Mouse (Mus musculus) CD4-positive, CD25-positive, alpha-beta regulatory T cell, adult 4 months (primary cell): ENCODE data around the gene Etaa1. TPM values are rescaled to one million over a fixed set of nuclear protein-coding genes. Genes with fewer than 3 reads are reported as not detected.
"Not testable (repeated sequence)": the region's sequence is repeated elsewhere in the genome, so short reads cannot be mapped to it uniquely, and the experiment has no call there.

Experiments used
- ATAC-seq: one replicate; pipeline ENCODE4 v1.8.0; 2017
- polyA plus RNA-seq, 2 experiments: library from polyadenylated mRNA; unstranded; fragments of 100-300 nt; shearing (Covaris generic); gene quantifications; one replicate each; pipeline ENCODE4 v1.2.1; 2017

Etaa1 gene
- 1 to 10 TPM; 4.3 to 5.2 TPM for polyA plus RNA-seq

DNA sequence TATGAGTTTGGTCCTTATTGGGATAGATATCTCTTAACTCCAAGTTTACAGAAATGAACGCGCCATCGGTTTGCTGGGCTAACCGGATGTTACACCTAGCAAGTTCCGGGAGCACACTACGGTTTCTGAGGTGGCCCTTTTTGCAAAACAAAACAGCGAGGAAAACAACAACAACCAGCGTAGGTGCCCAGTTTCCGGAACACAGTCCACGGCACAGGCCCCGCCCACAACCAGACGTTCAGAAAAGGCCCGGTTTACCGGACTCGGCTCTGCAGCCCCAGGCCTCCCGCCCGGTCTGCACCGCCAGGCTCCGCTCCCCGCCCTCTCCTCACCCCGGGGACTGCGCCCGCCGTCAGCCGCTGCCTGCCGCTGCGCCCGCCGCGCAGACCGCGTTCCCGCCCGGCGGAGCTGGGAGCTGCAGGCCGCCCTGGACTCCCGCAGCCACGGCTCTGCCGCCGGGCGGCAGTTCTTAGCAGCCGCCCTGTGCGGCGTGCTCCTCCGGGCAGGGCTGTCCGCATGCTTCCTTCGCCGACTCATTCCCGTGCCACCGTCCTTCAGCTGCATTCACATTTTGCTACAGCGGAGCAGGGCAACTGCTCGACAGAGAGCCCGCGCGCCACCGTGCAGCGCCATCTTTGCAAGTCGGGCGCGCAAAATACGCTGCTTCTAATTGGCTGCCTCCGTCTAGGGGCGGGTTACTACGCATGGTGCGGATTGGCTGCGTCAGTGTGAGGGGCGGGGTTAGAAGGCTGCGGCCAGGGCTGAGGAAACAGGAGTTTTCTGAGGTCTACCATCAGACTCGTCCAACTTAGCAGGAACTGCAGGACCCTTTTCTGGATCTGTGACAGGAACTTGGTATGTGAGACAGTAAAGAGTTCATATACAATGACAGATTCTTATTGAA, at the start of gene Etaa1:
Etaa1 (minus strand) TSS at position 645 of the 904 bp plus-strand sequence.
- peak; percentile 94 for ATAC-seq

DNA sequence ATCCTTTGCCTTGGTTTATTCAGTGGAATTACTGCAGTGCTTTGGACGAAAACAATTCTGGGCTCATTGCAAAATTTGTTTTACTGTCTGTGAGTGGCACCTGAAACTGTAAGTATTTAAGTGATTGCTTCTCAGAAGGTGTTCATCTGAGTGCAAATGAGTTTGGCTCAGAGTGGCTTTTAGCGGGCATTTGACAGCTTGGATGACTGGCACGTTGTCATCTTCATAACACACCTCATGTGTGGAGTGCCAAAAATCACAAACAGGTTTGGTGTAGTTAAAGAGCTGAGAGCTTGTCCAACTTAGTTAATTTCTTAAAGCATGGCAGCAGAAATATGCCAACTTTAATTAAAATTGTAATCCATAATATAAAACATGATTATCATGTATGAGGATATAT, 40.5 kb upstream of the Etaa1 start:
- ATAC-seq, result no peak

GRCm38 (mm10) chr11:17992311-17992710, 38.6 kb upstream of the Etaa1 start:
- no peak for ATAC-seq

DNA sequence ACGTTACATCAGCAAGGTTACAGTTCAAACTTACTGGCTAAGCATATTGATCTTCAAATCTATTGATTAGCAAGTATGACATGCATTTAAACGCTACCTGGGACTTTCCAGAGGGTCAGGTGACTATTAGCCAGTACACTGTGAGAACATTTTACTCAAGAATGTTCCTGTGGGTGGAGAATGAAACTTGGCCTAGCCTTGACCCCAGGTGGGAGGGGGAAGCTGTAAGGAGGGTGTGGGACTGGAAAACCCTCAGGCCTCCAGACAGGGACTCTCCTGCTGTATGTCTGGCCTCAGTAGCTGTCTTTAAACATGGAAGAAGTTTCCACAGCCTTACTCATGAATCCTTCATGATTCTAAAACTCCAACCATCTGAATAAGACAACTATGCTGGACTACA, 29.7 kb upstream of the Etaa1 start:
- ATAC-seq, result no peak

DNA sequence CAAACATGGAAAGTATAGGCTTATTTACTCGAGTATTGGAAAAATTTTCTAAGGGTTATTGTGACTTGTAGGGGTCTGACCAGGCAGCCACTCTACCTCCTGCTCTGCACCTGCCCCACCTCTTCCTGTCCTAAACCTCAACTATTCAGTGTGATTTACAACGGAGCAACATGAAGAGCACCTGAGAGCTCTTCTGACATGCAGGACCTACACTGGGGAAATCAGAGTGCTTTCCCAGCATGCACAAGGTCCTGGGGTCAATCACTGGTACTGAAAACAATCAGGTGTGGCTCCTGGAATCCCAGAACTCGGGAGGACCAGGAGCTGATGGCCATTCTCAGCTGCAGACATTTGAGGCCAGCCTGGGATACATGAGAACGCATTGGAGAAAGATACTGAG, 27.6 kb upstream of the Etaa1 start:
- ATAC-seq, result no peak

GRCm38 (mm10) chr11:17975581-17975980, 21.9 kb upstream of the Etaa1 start:
- no peak for ATAC-seq

DNA sequence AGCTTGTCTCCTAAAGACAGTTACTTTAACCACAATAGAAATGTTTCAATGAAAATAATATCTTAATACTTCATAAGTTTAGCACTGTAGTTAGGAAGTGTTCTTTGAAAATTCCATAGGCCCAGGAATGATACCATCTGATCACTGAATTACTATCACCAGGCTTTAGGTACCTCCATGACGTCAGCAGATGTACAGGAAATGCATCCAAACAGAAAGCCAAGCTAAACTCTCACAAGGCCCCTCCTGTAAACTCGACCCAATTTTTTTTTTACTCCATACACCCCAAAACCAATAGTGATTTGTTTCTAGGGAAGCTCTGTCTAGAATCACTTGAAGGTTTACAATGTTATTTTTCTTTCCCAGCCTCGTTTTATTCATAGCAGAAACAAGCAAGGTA, 884 bp downstream of the Etaa1 start:
- ATAC-seq, result peak; percentile 35

DNA sequence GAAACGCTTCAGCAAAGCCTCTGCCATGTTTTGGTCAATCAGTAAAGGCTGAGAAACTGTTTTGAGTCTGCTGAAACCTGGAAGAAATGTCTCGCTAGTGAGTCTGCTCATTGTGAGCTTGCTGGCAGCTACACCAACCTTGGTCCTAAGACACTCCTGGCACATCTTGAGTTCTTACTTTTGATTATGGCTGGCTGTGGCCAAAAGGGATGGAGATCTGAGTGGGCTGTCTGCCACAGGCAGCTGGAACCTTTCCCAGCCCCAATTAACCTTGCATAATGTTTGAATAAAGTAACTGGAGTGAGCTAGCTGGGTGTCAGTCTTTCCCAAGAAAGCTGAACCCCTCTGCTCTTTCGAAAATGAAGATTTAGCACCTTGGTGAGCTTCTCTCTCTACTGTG, 2.3 kb downstream of the Etaa1 start:
- ATAC-seq, result no peak

GRCm38 (mm10) chr11:17939168-17939567, 14.5 kb downstream of the Etaa1 start:
- ATAC-seq, result no peak

- ATAC-seq, result no peak
These were observed 15.7 kb downstream of the Etaa1 start for GRCm38 (mm10) chr11:17937931-17938330.

- no peak for ATAC-seq
These were observed 35.8 kb downstream of the Etaa1 start for GRCm38 (mm10) chr11:17917905-17918304.

DNA sequence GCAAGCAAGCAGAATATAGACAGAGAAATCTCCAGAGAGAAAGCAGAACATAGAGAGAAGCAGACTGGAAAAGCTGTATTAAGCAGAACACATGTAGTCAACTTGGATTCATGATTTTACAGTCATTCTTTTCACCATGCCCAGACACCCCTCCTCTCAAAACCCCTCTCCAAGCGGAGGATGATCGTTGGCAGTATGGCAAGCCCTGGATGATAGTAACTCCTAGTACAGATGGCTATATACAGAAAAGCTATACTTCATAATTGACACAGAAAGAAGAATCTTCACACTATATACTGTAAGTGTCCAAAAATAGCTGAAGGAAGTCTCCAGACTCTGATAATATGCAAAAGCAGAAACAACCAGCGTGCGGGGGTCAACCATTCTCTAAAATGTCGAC, 36.6 kb downstream of the Etaa1 start:
- ATAC-seq, result no peak

- ATAC-seq, result no peak
These were observed 37.2 kb downstream of the Etaa1 start for GRCm38 (mm10) chr11:17916486-17916885.

GRCm38 (mm10) chr11:17900996-17901395, 52.7 kb downstream of the Etaa1 start:
- not testable (repeated sequence) for ATAC-seq
